Mouse (Mus musculus) hindbrain, embryonic 13.5 days (tissue): ENCODE results near the gene Olfr350. TPM values are rescaled to one million over a fixed set of nuclear protein-coding genes. Genes with fewer than 3 reads are reported as not detected.

Experiments
- ATAC-seq: fragments of 200-750 bp; cut with Nextera tagmentation; 2 replicates; pipeline ENCODE4 v1.8.0; 2017; ENCODE audit warnings: moderate TSS enrichment; ENCODE audit not compliant: low FRiP score
- H3K27ac ChIP-seq: fragments of 300-500 bp; sonication (generic); 2 replicates; pipeline ENCODE4 v1.5.1; 2015; ENCODE audit warnings: inconsistent platforms, mild to moderate bottlenecking, moderate library complexity
- H3K27me3 ChIP-seq: fragments of 300-500 bp; sonication (generic); 2 replicates; pipeline ENCODE4 v1.6.1; 2015; ENCODE audit warnings: mild to moderate bottlenecking, inconsistent platforms
- H3K36me3 ChIP-seq: fragments of 300-500 bp; sonication (generic); 2 replicates; pipeline ENCODE4 v1.6.1; 2015; ENCODE audit warnings: mild to moderate bottlenecking, inconsistent platforms
- H3K4me1 ChIP-seq: fragments of 300-500 bp; sonication (generic); replicated peaks from 2 replicates; pipeline ENCODE4 v1.6.1; 2015; ENCODE audit warnings: inconsistent platforms
- H3K4me2 ChIP-seq: fragments of 300-500 bp; sonication (generic); 2 replicates; pipeline ENCODE4 v1.6.1; 2015; ENCODE audit warnings: inconsistent platforms, mild to moderate bottlenecking, moderate library complexity
- H3K4me3 ChIP-seq: fragments of 300-500 bp; sonication (generic); 2 replicates; pipeline ENCODE4 v1.5.1; 2015; ENCODE audit warnings: mild to moderate bottlenecking, inconsistent platforms
- H3K9ac ChIP-seq: fragments of 300-500 bp; sonication (generic); 2 replicates; pipeline ENCODE4 v1.6.1; 2015; ENCODE audit warnings: mild to moderate bottlenecking, inconsistent platforms
- H3K9me3 ChIP-seq: fragments of 300-500 bp; sonication (generic); 2 replicates; pipeline ENCODE4 v1.6.1; 2016; ENCODE audit warnings: inconsistent platforms
- WGBS: fragments of 180-500 bp; shearing (Covaris S2); methylation state at CpG from one replicate; pipeline ENCODE4 v1.1.7; 2015; 5-methylcytosine and 5-hydroxymethylcytosine counted together
- polyA plus RNA-seq: library from polyadenylated mRNA; unstranded; fragments of >200 nt; fragmentation: Nextera tagmentation; extraction: Ambion mirVana; gene quantifications from 2 replicates; pipeline ENCODE4 v1.2.1, GENCODE M21; 2015

The Olfr350 gene
- polyA plus RNA-seq: not detected in 2 replicates

- Histone ChIP-seq H3K4me1 (no peaks in the 10 kb centered on the region), H3K4me3 (no peak within 1 kb of the TSS), H3K27me3 (no peaks in the 10 kb centered on the region), H3K9me3 (peaks cover 22% of the 10 kb centered on the region; the same call in 1 of the 2 replicates), H3K4me2 (no peak within 1 kb of the TSS), H3K9ac (no peak within 1 kb of the TSS), H3K27ac (no peak within 1 kb of the TSS), H3K36me3 (no peaks in the 10 kb centered on the region)
- WGBS: 83% methylated on average over 1 of the region's 1 CpGs
- no peak for ATAC-seq
These were observed at the start of gene Olfr350 for GRCm38 (mm10) chr2:36846010-36846409. Olfr350 (plus strand) TSS chr2:36846310.

DNA sequence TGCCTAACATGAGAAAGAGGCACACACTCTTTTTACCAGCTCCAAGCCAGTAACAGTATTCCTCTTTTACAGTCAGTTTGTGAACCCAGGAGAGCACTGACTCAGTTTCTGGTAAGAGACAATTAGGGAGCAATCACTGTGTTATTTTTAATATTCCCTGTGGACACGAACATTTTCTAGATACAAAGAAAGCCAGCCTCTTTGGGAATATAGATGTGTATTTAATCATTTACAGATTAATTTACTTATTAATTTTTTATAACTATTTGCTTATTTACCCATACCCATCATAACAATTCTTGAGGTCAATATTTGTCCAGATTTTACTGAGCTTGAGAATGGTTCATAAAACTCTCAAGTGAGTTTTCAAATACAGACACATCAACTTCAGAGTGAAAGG, 29.2 kb upstream of the Olfr350 start, which contains the start of gene Olfr3:
Gene Olfr3, minus strand, starts transcription at position 101 of the 400 bp plus-strand sequence.
- no peak within 1 kb of the TSS for H3K27ac ChIP-seq
- H3K4me3 ChIP-seq: no peak within 1 kb of the TSS
- no peaks in the 10 kb centered on the region for H3K27me3 ChIP-seq
- peaks cover 29% of the 10 kb centered on the region for H3K9me3 ChIP-seq
- WGBS: 78% methylated on average over 1 of the region's 1 CpGs
- H3K9ac ChIP-seq: no peak within 1 kb of the TSS
- no peak for ATAC-seq
- no peak within 1 kb of the TSS for H3K4me2 ChIP-seq
- H3K36me3 ChIP-seq: no peaks in the 10 kb centered on the region
- no peaks in the 10 kb centered on the region for H3K4me1 ChIP-seq

- Histone ChIP-seq H3K4me2 (no peak within 1 kb of the TSS), H3K36me3 (no peaks in the 10 kb centered on the region), H3K27ac (no peak within 1 kb of the TSS), H3K27me3 (no peaks in the 10 kb centered on the region), H3K9me3 (peaks cover 16% of the 10 kb centered on the region; the same call in 1 of the 2 replicates), H3K4me1 (no peaks in the 10 kb centered on the region), H3K4me3 (no peak within 1 kb of the TSS), H3K9ac (no peak within 1 kb of the TSS)
- 88% methylated on average over 1 of the region's 1 CpGs for whole genome bisulfite sequencing
- ATAC-seq: no peak
These were observed 16.4 kb downstream of the Olfr350 start, which contains the start of gene Olfr351 for GRCm38 (mm10) chr2:36862560-36862959. Olfr351 (minus strand) TSS chr2:36862660.

DNA sequence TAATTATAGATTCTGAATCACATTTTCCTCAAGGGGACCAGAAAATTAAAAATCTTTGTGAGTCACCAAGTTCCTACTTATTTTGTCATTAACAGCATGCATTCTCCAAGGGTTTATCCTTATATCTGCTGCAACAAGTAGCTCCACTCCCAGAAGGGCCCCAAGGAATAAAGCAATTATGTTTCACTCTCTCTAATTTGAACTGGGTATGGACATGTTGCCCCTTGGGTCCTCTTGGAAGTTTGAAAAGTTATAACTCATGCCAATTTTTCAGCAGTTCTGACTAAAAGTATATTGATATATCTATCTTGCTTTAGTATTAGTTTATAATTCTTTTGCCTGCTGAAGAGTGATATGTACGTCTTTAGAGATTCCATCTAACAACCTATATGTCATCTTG, 22.1 kb downstream of the Olfr350 start, which contains the start of gene Olfr352:
Gene Olfr352, plus strand, starts transcription at position 301 of the 400 bp plus-strand sequence.
- H3K27me3 ChIP-seq: no peaks in the 10 kb centered on the region
- H3K9me3 ChIP-seq: peaks cover 20% of the 10 kb centered on the region; the same call in 1 of the 2 replicates
- no peak for ATAC-seq
- no peak within 1 kb of the TSS for H3K4me2 ChIP-seq
- no peaks in the 10 kb centered on the region for H3K4me1 ChIP-seq
- 64% methylated on average over 1 of the region's 1 CpGs for WGBS
- H3K36me3 ChIP-seq: no peaks in the 10 kb centered on the region
- H3K9ac ChIP-seq: no peak within 1 kb of the TSS
- H3K4me3 ChIP-seq: no peak within 1 kb of the TSS
- H3K27ac ChIP-seq: no peak within 1 kb of the TSS

GRCm38 (mm10) chr2:36892836-36893235, 46.7 kb downstream of the Olfr350 start, which contains the start of gene Olfr353:
Olfr353 (minus strand) TSS chr2:36892936.
- no peak within 1 kb of the TSS for H3K4me3 ChIP-seq
- H3K9me3 ChIP-seq: peaks cover 18% of the 10 kb centered on the region
- no peak within 1 kb of the TSS for H3K4me2 ChIP-seq
- H3K27ac ChIP-seq: no peak within 1 kb of the TSS
- no peak for ATAC-seq
- no peaks in the 10 kb centered on the region for H3K4me1 ChIP-seq
- no peak within 1 kb of the TSS for H3K9ac ChIP-seq
- no peaks in the 10 kb centered on the region for H3K36me3 ChIP-seq
- no peaks in the 10 kb centered on the region for H3K27me3 ChIP-seq

DNA sequence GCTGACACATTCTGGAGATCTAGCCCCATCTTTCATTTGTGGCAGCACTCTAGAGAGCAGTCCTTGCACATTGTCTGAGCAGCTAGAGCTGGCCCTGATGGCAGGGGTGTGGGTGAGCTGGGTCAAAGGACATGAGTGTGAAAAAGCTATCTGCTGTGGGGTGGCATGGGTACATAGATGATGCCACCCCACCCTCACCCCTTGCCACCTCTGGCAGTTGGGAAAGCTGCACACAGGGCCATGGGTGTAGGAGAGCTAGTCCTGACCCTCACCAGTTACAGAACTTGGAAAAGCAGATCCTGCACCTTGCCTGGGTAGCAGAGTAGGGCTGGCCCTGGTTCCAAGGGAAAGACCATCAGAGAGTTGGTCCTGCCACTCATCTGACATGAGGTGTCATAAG, 51.0 kb downstream of the Olfr350 start:
- Histone ChIP-seq H3K4me2 (no peak overlapping the region), H3K27ac (no peak overlapping the region), H3K9me3 (peaks cover 29% of the 10 kb centered on the region), H3K27me3 (no peaks in the 10 kb centered on the region), H3K4me1 (no peaks in the 10 kb centered on the region), H3K4me3 (no peak overlapping the region), H3K36me3 (no peaks in the 10 kb centered on the region), H3K9ac (no peak overlapping the region)
- no peak for ATAC-seq

Other genes with a start within 250 kb of the Olfr350 start
- not detected in 2 replicates for gene Olfr345, start 206.3 kb upstream of the Olfr350 start, polyA plus RNA-seq
- gene Olfr346, start 160.5 kb upstream of the Olfr350 start, polyA plus RNA-seq: not detected in 2 replicates
- gene Olfr347, start 114.4 kb upstream of the Olfr350 start, polyA plus RNA-seq: not detected in 2 replicates
- gene Olfr348, start 62.0 kb upstream of the Olfr350 start, polyA plus RNA-seq: not detected in 2 replicates
- not detected in 2 replicates for gene Olfr50, start 55.8 kb upstream of the Olfr350 start, polyA plus RNA-seq
- not detected in 2 replicates for gene Olfr3, start 29.3 kb upstream of the Olfr350 start, polyA plus RNA-seq
- gene Olfr351, start 16.4 kb downstream of the Olfr350 start, polyA plus RNA-seq: not detected in 2 replicates
- gene Olfr352, start 22.1 kb downstream of the Olfr350 start, polyA plus RNA-seq: not detected in 2 replicates
- not detected in 2 replicates for gene Olfr353, start 46.6 kb downstream of the Olfr350 start, polyA plus RNA-seq
- not detected in 2 replicates for gene Olfr354, start 59.4 kb downstream of the Olfr350 start, polyA plus RNA-seq
- gene Olfr355, start 82.6 kb downstream of the Olfr350 start, polyA plus RNA-seq: not detected in 2 replicates
- gene Olfr356, start 90.8 kb downstream of the Olfr350 start, polyA plus RNA-seq: not detected in 2 replicates
- gene Olfr357, start 147.5 kb downstream of the Olfr350 start, polyA plus RNA-seq: not detected in 2 replicates
- gene Olfr358, start 163.0 kb downstream of the Olfr350 start, polyA plus RNA-seq: not detected in 2 replicates
- gene Olfr360, start 219.4 kb downstream of the Olfr350 start, polyA plus RNA-seq: not detected in 2 replicates
- not detected in 2 replicates for gene Olfr361, start 243.0 kb downstream of the Olfr350 start, polyA plus RNA-seq